Comparison of ENCODE assay signal across 7 mouse cellular contexts in the genomic region with DNA sequence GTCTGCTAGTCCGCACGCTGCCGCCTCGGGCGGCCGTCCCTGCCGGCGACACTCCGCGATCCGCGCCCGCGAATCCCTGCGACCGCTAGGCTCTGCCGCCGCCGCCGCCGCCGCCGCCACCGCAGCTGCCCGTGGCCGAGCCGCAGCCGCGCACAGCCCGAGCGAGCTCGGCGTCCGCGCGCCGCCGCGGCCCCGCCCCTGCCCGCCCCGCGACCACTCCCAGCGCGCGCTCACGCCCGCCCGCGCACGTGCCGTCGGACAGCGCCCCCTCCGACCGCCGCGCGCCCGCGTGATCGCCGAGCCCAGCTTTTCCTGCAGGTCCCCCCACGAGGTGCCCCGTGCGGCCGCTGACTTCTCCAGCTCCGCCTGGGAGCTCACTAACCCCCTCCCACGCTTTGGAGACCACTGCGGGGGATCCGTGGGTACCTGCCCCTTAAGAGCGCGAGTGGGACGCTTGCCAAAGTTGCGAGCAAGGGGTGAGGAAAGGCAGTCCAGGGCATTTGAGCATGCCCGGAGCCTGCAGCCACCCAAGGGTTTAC. TPM values are rescaled to one million over a fixed set of nuclear protein-coding genes. Genes with fewer than 3 reads are reported as not detected.
DNase-seq lines count a peak whose midpoint lies in the region; ATAC-seq and TF ChIP-seq lines count a peak whose summit lies in the region.

A gene (minus strand): TSS at position 75 of the 539 bp plus-strand sequence.

- peak within 1 kb of the TSS; percentile 78 for H3K4me3 ChIP-seq in embryonic facial prominence, embryonic 12.5 days
- peak within 1 kb of the TSS; percentile 62 for H3K4me3 ChIP-seq in heart, adult 2 months
- H3K4me3 ChIP-seq in kidney, adult 2 months (ENCODE audit: insufficient read depth, low read depth, low read length): peak within 1 kb of the TSS; percentile 95
- H3K4me3 ChIP-seq in limb, embryonic 12.5 days (replicated peaks): peak within 1 kb of the TSS; percentile 81
- peak within 1 kb of the TSS; percentile 82 for H3K4me3 ChIP-seq in midbrain, embryonic 14.5 days (replicated peaks; ENCODE audit: low read depth, low read length)
- H3K4me3 ChIP-seq in stomach, postnatal 0 days (ENCODE audit: low read depth, low read length): peak within 1 kb of the TSS; percentile 87

- no peaks in the 10 kb centered on the region for H3K79me2 ChIP-seq in heart, adult 2 months (replicated peaks; ENCODE audit: control insufficient read depth, insufficient read depth, low read length)

- peak; percentile 60 for TF ChIP-seq CTCF in heart, adult 2 months (IDR thresholded peaks at IDR 0.05)
- TF ChIP-seq CTCF in kidney, adult 2 months (conservative IDR thresholded peaks at IDR 0.05; ENCODE audit: insufficient read depth, insufficient read length, low read depth, low read length): no peak
- TF ChIP-seq CTCF in stomach, postnatal 0 days (IDR thresholded peaks at IDR 0.05; ENCODE audit: low read depth): peak; percentile 62

- peak; percentile 49 for DNase-seq in brain, embryonic 18.5 days (ENCODE audit: low read depth, low spot score)
- peak; percentile 77 for DNase-seq in heart, adult 2 months
- peak; percentile 80 for DNase-seq in kidney, adult 2 months
- DNase-seq in midbrain, embryonic 14.5 days: peak; percentile 93
- DNase-seq in stomach, postnatal 0 days (ENCODE audit: low spot score): peak; percentile 87

- H3K4me1 ChIP-seq in embryonic facial prominence, embryonic 12.5 days: no peaks in the 10 kb centered on the region
- H3K4me1 ChIP-seq in heart, adult 2 months (ENCODE audit: control insufficient read depth, insufficient read depth, low read length): no peaks in the 10 kb centered on the region; the same call in 1 of the 2 replicates
- peaks cover 10% of the 10 kb centered on the region for H3K4me1 ChIP-seq in kidney, adult 2 months (ENCODE audit: control insufficient read depth, insufficient read depth, low read length)
- H3K4me1 ChIP-seq in limb, embryonic 12.5 days (replicated peaks): no peaks in the 10 kb centered on the region
- peaks cover 11% of the 10 kb centered on the region; the same call in 1 of the 2 replicates for H3K4me1 ChIP-seq in midbrain, embryonic 14.5 days (ENCODE audit: control insufficient read depth, insufficient read depth, low read length)
- H3K4me1 ChIP-seq in stomach, postnatal 0 days (replicated peaks; ENCODE audit: control insufficient read depth, insufficient read depth): no peaks in the 10 kb centered on the region; the same call in 1 of the 2 replicates

- 0 out of 2 replicates have a peak within 1 kb of the TSS, but pooled peaks have one; percentile 41 for H3K27ac ChIP-seq in embryonic facial prominence, embryonic 12.5 days
- H3K27ac ChIP-seq in heart, adult 2 months: peak within 1 kb of the TSS; percentile 6; the same call in 1 of the 2 replicates
- peak within 1 kb of the TSS; percentile 61 for H3K27ac ChIP-seq in kidney, adult 2 months (ENCODE audit: insufficient read depth, low read depth, low read length)
- H3K27ac ChIP-seq in limb, embryonic 12.5 days: 0 out of 2 replicates have a peak within 1 kb of the TSS, but pooled peaks have one; percentile 23
- peak within 1 kb of the TSS; percentile 86 for H3K27ac ChIP-seq in midbrain, embryonic 14.5 days (replicated peaks; ENCODE audit: low read depth, low read length)
- H3K27ac ChIP-seq in stomach, postnatal 0 days (replicated peaks): peak within 1 kb of the TSS; percentile 61

- peak; percentile 93 for ATAC-seq in embryonic facial prominence, embryonic 12.5 days (ENCODE audit: insufficient number of reproducible peaks, insufficient read depth, low FRiP score, low TSS enrichment)
- ATAC-seq in limb, embryonic 12.5 days (ENCODE audit: insufficient number of reproducible peaks, insufficient read depth, low FRiP score, low TSS enrichment, low read depth): peak; percentile 95
- ATAC-seq in midbrain, embryonic 14.5 days (ENCODE audit: low FRiP score, low TSS enrichment): peak; percentile 96
- peak; percentile 96 for ATAC-seq in stomach, postnatal 0 days (ENCODE audit: low FRiP score, low TSS enrichment)

- no peak for TF ChIP-seq EP300 in heart, adult 2 months (IDR thresholded peaks at IDR 0.05; ENCODE audit: insufficient read depth, low read depth, low read length)
- no peak for TF ChIP-seq EP300 in stomach, postnatal 0 days (optimal IDR thresholded peaks at IDR 0.05)

- intact Hi-C loops in heart, adult 2 months (cut with DNase I): loop anchor here (5.0 kb wide), 1 partner anchor 87 kb away; no protein-coding TSS in a partner anchor

- no peaks in the 10 kb centered on the region for H3K36me3 ChIP-seq in embryonic facial prominence, embryonic 12.5 days
- H3K36me3 ChIP-seq in heart, adult 2 months (ENCODE audit: control insufficient read depth, insufficient read depth, low read length): no peaks in the 10 kb centered on the region; the same call in 1 of the 2 replicates
- no peaks in the 10 kb centered on the region for H3K36me3 ChIP-seq in kidney, adult 2 months (ENCODE audit: control insufficient read depth, insufficient read depth, low read length)
- H3K36me3 ChIP-seq in limb, embryonic 12.5 days: no peaks in the 10 kb centered on the region
- H3K36me3 ChIP-seq in midbrain, embryonic 14.5 days (ENCODE audit: control insufficient read depth, insufficient read depth, low read length): no peaks in the 10 kb centered on the region
- H3K36me3 ChIP-seq in stomach, postnatal 0 days (ENCODE audit: control insufficient read depth, insufficient read depth, low read length): no peaks in the 10 kb centered on the region

- TF ChIP-seq POLR2A in heart, adult 2 months (IDR thresholded peaks at IDR 0.05; ENCODE audit: insufficient read depth, low read depth, low read length): no peak
- TF ChIP-seq POLR2A in kidney, adult 2 months (IDR thresholded peaks at IDR 0.05; ENCODE audit: low read depth, low read length): no peak

- peak within 1 kb of the TSS; percentile 96 for H3K4me2 ChIP-seq in embryonic facial prominence, embryonic 12.5 days (replicated peaks)
- peak within 1 kb of the TSS; percentile 96 for H3K4me2 ChIP-seq in limb, embryonic 12.5 days
- peak within 1 kb of the TSS; percentile 90 for H3K4me2 ChIP-seq in midbrain, embryonic 14.5 days (ENCODE audit: low read length)
- peak within 1 kb of the TSS; percentile 96 for H3K4me2 ChIP-seq in stomach, postnatal 0 days (replicated peaks; ENCODE audit: low read depth)

- H3K9ac ChIP-seq in embryonic facial prominence, embryonic 12.5 days: peak within 1 kb of the TSS; percentile 80
- peak within 1 kb of the TSS; percentile 70 for H3K9ac ChIP-seq in heart, adult 2 months (ENCODE audit: low read depth, low read length)
- peak within 1 kb of the TSS; percentile 87 for H3K9ac ChIP-seq in limb, embryonic 12.5 days (replicated peaks)
- H3K9ac ChIP-seq in midbrain, embryonic 14.5 days (replicated peaks; ENCODE audit: low read length): peak within 1 kb of the TSS; percentile 90
- H3K9ac ChIP-seq in stomach, postnatal 0 days (ENCODE audit: low read length): peak within 1 kb of the TSS; percentile 73

- H3K27me3 ChIP-seq in embryonic facial prominence, embryonic 12.5 days: no peaks in the 10 kb centered on the region; the same call in 1 of the 2 replicates
- no peaks in the 10 kb centered on the region for H3K27me3 ChIP-seq in heart, adult 2 months (ENCODE audit: control insufficient read depth, insufficient read depth, low read length)
- no peaks in the 10 kb centered on the region for H3K27me3 ChIP-seq in kidney, adult 2 months (replicated peaks; ENCODE audit: control insufficient read depth, insufficient read depth, low read length)
- H3K27me3 ChIP-seq in limb, embryonic 12.5 days: no peaks in the 10 kb centered on the region
- H3K27me3 ChIP-seq in midbrain, embryonic 14.5 days (ENCODE audit: control insufficient read depth, insufficient read depth, low read length): no peaks in the 10 kb centered on the region
- H3K27me3 ChIP-seq in stomach, postnatal 0 days (ENCODE audit: control insufficient read depth, insufficient read depth, low read length): no peaks in the 10 kb centered on the region

- H3K9me3 ChIP-seq in embryonic facial prominence, embryonic 12.5 days: no peaks in the 10 kb centered on the region
- H3K9me3 ChIP-seq in limb, embryonic 12.5 days: 0 out of 2 replicates have a peak, but pooled peaks cover 3% of the 10 kb centered on the region
- no peaks in the 10 kb centered on the region; the same call in 1 of the 2 replicates for H3K9me3 ChIP-seq in midbrain, embryonic 14.5 days (ENCODE audit: control insufficient read depth, low read length)
- no peaks in the 10 kb centered on the region for H3K9me3 ChIP-seq in stomach, postnatal 0 days (ENCODE audit: control insufficient read depth, low read length)

- under 1% methylated on average over 39 of the region's 76 CpGs for WGBS in embryonic facial prominence, embryonic 12.5 days
- 4% methylated on average over 68 of the region's 76 CpGs for WGBS in heart, adult 2 months
- WGBS in kidney, adult 2 months: 9% methylated on average over 76 of the region's 76 CpGs
- WGBS in limb, embryonic 12.5 days: under 1% methylated on average over 37 of the region's 76 CpGs
- WGBS in midbrain, embryonic 14.5 days: under 1% methylated on average over 72 of the region's 76 CpGs
- WGBS in stomach, postnatal 0 days: 0% methylated on average over 41 of the region's 76 CpGs

RNA-seq across cellular contexts. Expression of the gene that starts here (rescaled TPM):
- 19.3 and 20.7 TPM in 2 replicates for polyA plus RNA-seq in embryonic facial prominence, embryonic 12.5 days (2016; fragmentation: Nextera tagmentation; extraction: Ambion mirVana)
- 1 to 10 TPM; 6.2 to 6.4 TPM for total RNA-seq in heart, adult 2 months (2021)
- 2.6 and 4.2 TPM in 2 replicates for polyA plus RNA-seq in heart, adult 2 months (2012; rRNA removed)
- 16.6 and 16.9 TPM in 2 replicates for polyA plus RNA-seq in kidney, adult 2 months (2012; rRNA removed)
- 19.8 and 20.1 TPM in 2 replicates for polyA plus RNA-seq in limb, embryonic 12.5 days (2016; fragmentation: Nextera tagmentation; extraction: Ambion mirVana)
- 84.7 and 87.2 TPM in 2 replicates for polyA plus RNA-seq in midbrain, embryonic 14.5 days (2014; fragmentation: Nextera tagmentation; extraction: Ambion mirVana)
- 18.1 and 19.1 TPM in 2 replicates for polyA plus RNA-seq in stomach, postnatal 0 days (2015; fragmentation: Nextera tagmentation; extraction: Ambion mirVana)

Comparison
In these comparisons a context has a peak if more than half of its experiments do, and no peak if none do; other contexts are left out.
1. Peak in every context shown above with its lines: DNase-seq, ATAC-seq, H3K4me3 ChIP-seq and H3K27ac ChIP-seq.
2. H3K27ac ChIP-seq: peak in every context shown above with its lines; median percentile 86 in midbrain, embryonic 14.5 days; 61 in kidney, adult 2 months; 61 in stomach, postnatal 0 days; 41 in embryonic facial prominence, embryonic 12.5 days; 23 in limb, embryonic 12.5 days; 6 in heart, adult 2 months.